Mouse (Mus musculus): ENCODE data around the gene Dpf3.

- no peak for TF ChIP-seq CTCF (IDR thresholded peaks at IDR 0.05; ENCODE audit: extremely low read depth, insufficient read depth, insufficient read length, insufficient replicate concordance)
- TF ChIP-seq POLR2A (IDR thresholded peaks at IDR 0.05; ENCODE audit: low read depth, low read length) = no peak
Observed at GRCm38 (mm10) chr12:83427601-83428000, 59.9 kb downstream of the Dpf3 start.
